25 mouse cellular contexts compared by ENCODE assay signal in the genomic region with DNA sequence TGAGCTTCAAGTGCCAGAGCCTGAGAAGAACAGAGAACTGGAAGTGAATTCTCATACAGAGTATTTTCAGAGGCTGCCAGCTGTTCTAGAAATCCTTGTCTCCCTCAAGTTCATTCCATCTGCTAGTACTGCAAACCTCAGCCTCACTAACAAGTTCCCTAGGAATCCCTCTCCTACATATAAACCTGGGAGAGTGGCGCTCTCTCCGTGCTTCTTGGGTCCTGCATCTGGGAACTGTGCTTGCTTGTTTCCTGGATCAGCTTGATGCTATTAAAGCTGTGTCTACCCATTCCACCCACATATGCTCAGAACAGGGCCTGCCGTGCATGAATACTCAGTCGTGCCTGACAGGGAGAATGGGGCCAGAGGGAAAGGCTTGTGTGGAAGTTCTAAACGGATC. TPM values are rescaled to one million over a fixed set of nuclear protein-coding genes. Genes with fewer than 3 reads are reported as not detected.
DNase-seq lines count a peak whose midpoint lies in the region; ATAC-seq and TF ChIP-seq lines count a peak whose summit lies in the region.
"Had no signal": no experiment of that assay in that cellular context is flagged by ENCODE, and none has a peak within 500 bp of the region (broad histone marks: within the 10 kb centered on the region; RNA-seq: fewer than 3 reads in every experiment).

No protein-coding gene starts in this region.

- H3K9me3 ChIP-seq in midbrain, postnatal 0 days (ENCODE audit: low read length) = no peaks in the 10 kb centered on the region
- no peaks in the 10 kb centered on the region for H3K9me3 ChIP-seq in midbrain, embryonic 11.5 days (ENCODE audit: control insufficient read depth, low read length)
- H3K9me3 ChIP-seq: forebrain, embryonic 10.5 days; forebrain, embryonic 13.5 days; G1E; heart, embryonic 12.5 days; heart, embryonic 15.5 days; hindbrain, embryonic 10.5 days; hindbrain, embryonic 13.5 days had no signal

- H3K27ac ChIP-seq in layer of hippocampus, adult 2 months = peak overlapping the region; percentile 73
- 0 out of 2 replicates have a peak overlapping the region, but pooled peaks have one; percentile 12 for H3K27ac ChIP-seq in midbrain, postnatal 0 days (ENCODE audit: low read depth, low read length)
- no peak overlapping the region for H3K27ac ChIP-seq in midbrain, embryonic 11.5 days (ENCODE audit: low read depth, low read length)
- H3K27ac ChIP-seq: forebrain, embryonic 13.5 days; heart, embryonic 15.5 days; hindbrain, embryonic 10.5 days; hindbrain, embryonic 13.5 days had no signal

- H3K27me3 ChIP-seq in midbrain, postnatal 0 days (ENCODE audit: insufficient read depth, low read length) = no peaks in the 10 kb centered on the region
- H3K27me3 ChIP-seq in midbrain, embryonic 11.5 days (ENCODE audit: control insufficient read depth, insufficient read depth, low read length) = no peaks in the 10 kb centered on the region
- H3K27me3 ChIP-seq: forebrain, embryonic 13.5 days; heart, embryonic 15.5 days; hindbrain, embryonic 13.5 days; Patski had no signal

- no peaks in the 10 kb centered on the region for H3K36me3 ChIP-seq in midbrain, postnatal 0 days (ENCODE audit: insufficient read depth, low read length)
- H3K36me3 ChIP-seq in midbrain, embryonic 11.5 days (ENCODE audit: control insufficient read depth, insufficient read depth, low read length) = no peaks in the 10 kb centered on the region
- H3K36me3 ChIP-seq: forebrain, embryonic 10.5 days; G1E; heart, embryonic 12.5 days; heart, embryonic 15.5 days; hindbrain, embryonic 10.5 days; hindbrain, embryonic 13.5 days had no signal

- DNase-seq in frontal cortex, postnatal 14 days (ENCODE audit: low spot score in 2 of 2) = no peak
- DNase-seq in layer of hippocampus, adult 2 months (ENCODE audit: low spot score in 2 of 2) = no peak
- no peak for DNase-seq in layer of hippocampus, postnatal 14 days (ENCODE audit: low spot score in 2 of 2)
- DNase-seq in midbrain, postnatal 0 days (ENCODE audit: low spot score) = no peak
- DNase-seq in midbrain, embryonic 11.5 days (ENCODE audit: low spot score, missing footprints) = no peak
- no peak for DNase-seq in cerebellum, postnatal 4 days (ENCODE audit: low spot score in 2 of 2)
- DNase-seq: adrenal gland, postnatal 10 days; adrenal gland, postnatal 36 days; cerebellum, adult 11 months; cerebellum, adult 2 months; cerebellum, adult 9-11 months; cerebellum, postnatal 25 days; gastrocnemius, postnatal 25 days; heart, adult 18-20 months; heart, postnatal 10 days; heart, postnatal 36 days had no signal

- ATAC-seq in frontal cortex, adult (ENCODE audit: low TSS enrichment) = peak; percentile 68
- ATAC-seq in midbrain, postnatal 0 days (ENCODE audit: low FRiP score) = no peak
- no peak for ATAC-seq in midbrain, embryonic 11.5 days (ENCODE audit: low FRiP score)
- ATAC-seq: Patski had no signal

- no peak overlapping the region for H3K9ac ChIP-seq in midbrain, postnatal 0 days (replicated peaks; ENCODE audit: low read length, poor library complexity, severe bottlenecking)
- H3K9ac ChIP-seq in midbrain, embryonic 11.5 days (ENCODE audit: low read length) = no peak overlapping the region
- H3K9ac ChIP-seq: forebrain, embryonic 13.5 days; heart, embryonic 12.5 days; heart, embryonic 15.5 days; hindbrain, embryonic 13.5 days had no signal

- no peak overlapping the region for H3K4me3 ChIP-seq in layer of hippocampus, adult 2 months
- no peak overlapping the region for H3K4me3 ChIP-seq in midbrain, postnatal 0 days (ENCODE audit: low read depth, low read length)
- no peak overlapping the region for H3K4me3 ChIP-seq in midbrain, embryonic 11.5 days (ENCODE audit: low read depth, low read length)
- H3K4me3 ChIP-seq: forebrain, embryonic 10.5 days; forebrain, embryonic 13.5 days; heart, embryonic 12.5 days; heart, embryonic 15.5 days; hindbrain, embryonic 10.5 days; hindbrain, embryonic 13.5 days had no signal

- H3K4me2 ChIP-seq in midbrain, postnatal 0 days (ENCODE audit: low read depth, low read length, poor library complexity, severe bottlenecking) = no peak overlapping the region
- H3K4me2 ChIP-seq in midbrain, embryonic 11.5 days = no peak overlapping the region
- H3K4me2 ChIP-seq: forebrain, embryonic 13.5 days; heart, embryonic 12.5 days; heart, embryonic 15.5 days; hindbrain, embryonic 13.5 days had no signal

- H3K4me1 ChIP-seq in midbrain, postnatal 0 days (ENCODE audit: insufficient read depth, low read length) = peaks cover 15% of the 10 kb centered on the region; the same call in 1 of the 2 replicates
- peaks cover 4% of the 10 kb centered on the region; the same call in 1 of the 2 replicates for H3K4me1 ChIP-seq in midbrain, embryonic 11.5 days (ENCODE audit: control insufficient read depth, insufficient read depth, low read length)

- no peak for TF ChIP-seq CTCF in layer of hippocampus, adult 2 months (conservative IDR thresholded peaks at IDR 0.05)
- no peak for TF ChIP-seq CTCF in midbrain, postnatal 0 days (IDR thresholded peaks at IDR 0.05)

- WGBS in midbrain, postnatal 0 days = 79% methylated on average over 5 of the region's 5 CpGs
- 79% methylated on average over 5 of the region's 5 CpGs for WGBS in midbrain, embryonic 11.5 days

RNA-seq across cellular contexts. Expression of a gene that starts 5.6 kb away (rescaled TPM):
- total RNA-seq in layer of hippocampus, adult 2 months (2021) = 10 to 100 TPM; 21.1 to 22.2 TPM
- 10 to 100 TPM; 27.1 to 28.4 TPM for total RNA-seq in layer of hippocampus, postnatal 14 days (2021)
- total RNA-seq in midbrain, postnatal 0 days (2014; rRNA removed) = 67.0 and 83.2 TPM in 2 replicates
- polyA plus RNA-seq in midbrain, postnatal 0 days (2015; fragmentation: Nextera tagmentation; extraction: Ambion mirVana) = 19.3 and 22.0 TPM in 2 replicates
- 4.4 and 4.5 TPM in 2 replicates for polyA plus RNA-seq in midbrain, embryonic 11.5 days (2014; fragmentation: Nextera tagmentation; extraction: Ambion mirVana)
- polyA plus RNA-seq: G1E had no signal
